Mouse (Mus musculus) heart, embryonic 15.5 days (tissue): ENCODE data around the gene Npl. TPM values are rescaled to one million over a fixed set of nuclear protein-coding genes. Genes with fewer than 3 reads are reported as not detected.

Experiments used
- polyA plus RNA-seq: library from polyadenylated mRNA; unstranded; fragments of >200 nt; fragmentation: Nextera tagmentation; extraction: Ambion mirVana; gene quantifications from 2 replicates; pipeline ENCODE4 v1.2.1, GENCODE M21; 2015

Gene Npl
- polyA plus RNA-seq, 1 experiment from 2014 or later: 5.2 TPM

Other genes starting within 250 kb of the Npl start
- 74.3 and 85.4 TPM in 2 replicates for gene Lamc1, start 217.3 kb downstream of the Npl start, polyA plus RNA-seq
- 0.25 TPM in 1 of 2 replicates, not detected in the other for gene Shcbp1l, start 124.9 kb downstream of the Npl start, polyA plus RNA-seq
- gene Dhx9, start 62.4 kb downstream of the Npl start, polyA plus RNA-seq: 17.2 and 18.1 TPM in 2 replicates
- gene Rgs8, start 103.0 kb upstream of the Npl start, polyA plus RNA-seq: 0.19 and 0.24 TPM in 2 replicates
- gene Rgs16, start 190.3 kb upstream of the Npl start, polyA plus RNA-seq: 5.9 and 6.4 TPM in 2 replicates
- 23.4 and 24.3 TPM in 2 replicates for gene Rnasel, start 199.4 kb upstream of the Npl start, polyA plus RNA-seq